In genomic region chr6:121210926-121211289, GRCm38 (mm10) we compare ENCODE assay signal across 8 mouse cellular contexts. TPM values are rescaled to one million over a fixed set of nuclear protein-coding genes. Genes with fewer than 3 reads are reported as not detected.
DNase-seq lines count a peak whose midpoint lies in the region; ATAC-seq and TF ChIP-seq lines count a peak whose summit lies in the region.

No protein-coding gene starts in this region.

- H3K36me3 ChIP-seq in kidney, embryonic 16.5 days (ENCODE audit: insufficient read depth, low read length) = no peaks in the 10 kb centered on the region
- H3K36me3 ChIP-seq in embryonic facial prominence, embryonic 13.5 days = no peaks in the 10 kb centered on the region
- no peaks in the 10 kb centered on the region for H3K36me3 ChIP-seq in hindbrain, postnatal 0 days (ENCODE audit: insufficient read depth, low read length)
- H3K36me3 ChIP-seq in myocyte (ENCODE audit: control insufficient read depth, insufficient read depth) = no peaks in the 10 kb centered on the region

- 2% methylated on average over 12 of the region's 12 CpGs for WGBS in kidney, embryonic 16.5 days
- WGBS in embryonic facial prominence, embryonic 13.5 days = 5% methylated on average over 12 of the region's 12 CpGs
- under 1% methylated on average over 12 of the region's 12 CpGs for whole genome bisulfite sequencing in hindbrain, postnatal 0 days

- TF ChIP-seq CTCF in hindbrain, postnatal 0 days (IDR thresholded peaks at IDR 0.05; ENCODE audit: low read depth) = no peak

- H3K79me2 ChIP-seq in myocyte (ENCODE audit: control insufficient read depth, insufficient read depth) = no peaks in the 10 kb centered on the region

- H3K4me1 ChIP-seq in kidney, embryonic 16.5 days (ENCODE audit: insufficient read depth, low read length) = peaks cover 16% of the 10 kb centered on the region
- H3K4me1 ChIP-seq in embryonic facial prominence, embryonic 13.5 days = peaks cover 19% of the 10 kb centered on the region
- peaks cover 4% of the 10 kb centered on the region; the same call in 1 of the 2 replicates for H3K4me1 ChIP-seq in hindbrain, postnatal 0 days (ENCODE audit: insufficient read depth, low read length)

- H3K9me3 ChIP-seq in kidney, embryonic 16.5 days (ENCODE audit: low read length) = no peaks in the 10 kb centered on the region
- H3K9me3 ChIP-seq in embryonic facial prominence, embryonic 13.5 days = peaks cover 4% of the 10 kb centered on the region; the same call in 1 of the 2 replicates
- no peaks in the 10 kb centered on the region for H3K9me3 ChIP-seq in hindbrain, postnatal 0 days (ENCODE audit: low read length)

- H3K4me2 ChIP-seq in kidney, embryonic 16.5 days (replicated peaks; ENCODE audit: low read depth, low read length) = peak overlapping the region; percentile 87
- H3K4me2 ChIP-seq in embryonic facial prominence, embryonic 13.5 days = peak overlapping the region; percentile 80
- peak overlapping the region; percentile 98 for H3K4me2 ChIP-seq in hindbrain, postnatal 0 days (ENCODE audit: low read depth, low read length)
- peak overlapping the region; percentile 56 for H3K4me2 ChIP-seq in myocyte (ENCODE audit: low read depth)

- H3K4me3 ChIP-seq in kidney, embryonic 16.5 days (ENCODE audit: low read length) = peak overlapping the region; percentile 54
- peak overlapping the region; percentile 43 for H3K4me3 ChIP-seq in embryonic facial prominence, embryonic 13.5 days
- peak overlapping the region; percentile 52 for H3K4me3 ChIP-seq in hindbrain, postnatal 0 days (ENCODE audit: low read length)
- no peak overlapping the region for H3K4me3 ChIP-seq in myocyte

- H3K9ac ChIP-seq in kidney, embryonic 16.5 days (replicated peaks; ENCODE audit: low read length) = peak overlapping the region; percentile 56
- peak overlapping the region; percentile 60 for H3K9ac ChIP-seq in embryonic facial prominence, embryonic 13.5 days
- H3K9ac ChIP-seq in hindbrain, postnatal 0 days (replicated peaks; ENCODE audit: low read length) = peak overlapping the region; percentile 40

- H3K27me3 ChIP-seq in kidney, embryonic 16.5 days (ENCODE audit: insufficient read depth, low read length) = peaks cover 30% of the 10 kb centered on the region
- H3K27me3 ChIP-seq in embryonic facial prominence, embryonic 13.5 days = peaks cover 37% of the 10 kb centered on the region
- 0 out of 2 replicates have a peak, but pooled peaks cover 8% of the 10 kb centered on the region for H3K27me3 ChIP-seq in hindbrain, postnatal 0 days (ENCODE audit: insufficient read depth, low read length)
- H3K27me3 ChIP-seq in myocyte (ENCODE audit: control insufficient read depth, insufficient read depth, insufficient read length) = peaks cover 16% of the 10 kb centered on the region

- ATAC-seq in kidney, embryonic 16.5 days (ENCODE audit: low FRiP score, low TSS enrichment) = peak; percentile 54; the same call in 1 of the 2 replicates
- no peak for ATAC-seq in embryonic facial prominence, embryonic 13.5 days (ENCODE audit: insufficient number of reproducible peaks, insufficient read depth, low FRiP score, low TSS enrichment, low read depth)
- ATAC-seq in hindbrain, postnatal 0 days = no peak

- H3ac ChIP-seq in myocyte (ENCODE audit: control insufficient read depth, insufficient read length) = no peak overlapping the region

- DNase-seq in kidney, postnatal 25 days = no peak
- DNase-seq in hindbrain, postnatal 0 days (ENCODE audit: low spot score) = peak; percentile 10
- no peak for DNase-seq in left cerebral cortex, adult 9 months (ENCODE audit: low spot score in 2 of 2)
- DNase-seq in gastrocnemius, postnatal 4 days (ENCODE audit: low spot score in 2 of 2) = no peak
- no peak for DNase-seq in cerebellum, postnatal 36 days

- TF ChIP-seq POLR2A in myocyte (IDR thresholded peaks at IDR 0.05; ENCODE audit: insufficient read length, low read depth) = no peak

- no peak overlapping the region for H3K27ac ChIP-seq in kidney, embryonic 16.5 days (ENCODE audit: low read length)
- H3K27ac ChIP-seq in embryonic facial prominence, embryonic 13.5 days = no peak overlapping the region
- H3K27ac ChIP-seq in hindbrain, postnatal 0 days = no peak overlapping the region

TF ChIP-seq in myocyte, 11 proteins besides CTCF, POLR2A, EP300 and RAD21:
- TF ChIP-seq POLR2AphosphoS2 (IDR thresholded peaks at IDR 0.05; ENCODE audit: insufficient read length, low read depth) = no peak
- no peak for TF ChIP-seq E2F4 (IDR thresholded peaks at IDR 0.05; ENCODE audit: insufficient read depth)
- TF ChIP-seq TCF3 (IDR thresholded peaks at IDR 0.05; ENCODE audit: insufficient read length, low read depth) = no peak
- TF ChIP-seq TCF12 (IDR thresholded peaks at IDR 0.05; ENCODE audit: insufficient read depth, poor library complexity, severe bottlenecking) = no peak
- TF ChIP-seq MYOD1 (IDR thresholded peaks at IDR 0.05; ENCODE audit: control insufficient read depth in 1 of 3, insufficient read length in 2 of 3, low read depth in 2 of 3) = no peak
- no peak for TF ChIP-seq SRF (IDR thresholded peaks at IDR 0.05; ENCODE audit: control insufficient read depth, insufficient read length, low read depth)

RNA-seq across cellular contexts. Expression of gene Tuba8, which starts 0.4 kb away (rescaled TPM):
- 0.27 and 0.75 TPM in 2 replicates for polyA plus RNA-seq in kidney, embryonic 16.5 days (2015; fragmentation: Nextera tagmentation; extraction: Ambion mirVana)
- 0.30 and 0.83 TPM in 2 replicates for polyA plus RNA-seq in embryonic facial prominence, embryonic 13.5 days (2015; fragmentation: Nextera tagmentation; extraction: Ambion mirVana)
- 1.3 and 3.6 TPM in 2 replicates for total RNA-seq in hindbrain, postnatal 0 days (2014; rRNA removed)
- polyA plus RNA-seq in hindbrain, postnatal 0 days (2015; fragmentation: Nextera tagmentation; extraction: Ambion mirVana) = 2.0 and 2.6 TPM in 2 replicates
- polyA plus RNA-seq in myocyte (2012; fragmentation: generic; extraction: Trizol) = not detected
- total RNA-seq in gastrocnemius, postnatal 4 days (2021) = 10 to 100 TPM; 26.4 to 36.8 TPM

RNA-seq across cellular contexts. Expression of gene Pex26, which starts 27.4 kb away (rescaled TPM):
- 12.8 and 13.6 TPM in 2 replicates for polyA plus RNA-seq in kidney, embryonic 16.5 days (2015; fragmentation: Nextera tagmentation; extraction: Ambion mirVana)
- polyA plus RNA-seq in embryonic facial prominence, embryonic 13.5 days (2015; fragmentation: Nextera tagmentation; extraction: Ambion mirVana) = 10.4 and 10.8 TPM in 2 replicates
- 23.3 and 26.5 TPM in 2 replicates for total RNA-seq in hindbrain, postnatal 0 days (2014; rRNA removed)
- polyA plus RNA-seq in hindbrain, postnatal 0 days (2015; fragmentation: Nextera tagmentation; extraction: Ambion mirVana) = 10.2 and 11.2 TPM in 2 replicates
- polyA plus RNA-seq in myocyte (2012; fragmentation: generic; extraction: Trizol) = 2.0 TPM
- 1 to 10 TPM; 5.8 to 6.1 TPM for total RNA-seq in gastrocnemius, postnatal 4 days (2021)

RNA-seq across cellular contexts. Expression of gene Usp18, which starts 34.8 kb away (rescaled TPM):
- 2.8 and 3.0 TPM in 2 replicates for polyA plus RNA-seq in kidney, embryonic 16.5 days (2015; fragmentation: Nextera tagmentation; extraction: Ambion mirVana)
- 1.6 and 1.8 TPM in 2 replicates for polyA plus RNA-seq in embryonic facial prominence, embryonic 13.5 days (2015; fragmentation: Nextera tagmentation; extraction: Ambion mirVana)
- total RNA-seq in hindbrain, postnatal 0 days (2014; rRNA removed) = 1.6 and 3.2 TPM in 2 replicates
- 2.7 and 3.5 TPM in 2 replicates for polyA plus RNA-seq in hindbrain, postnatal 0 days (2015; fragmentation: Nextera tagmentation; extraction: Ambion mirVana)
- 0.07 TPM for polyA plus RNA-seq in myocyte (2012; fragmentation: generic; extraction: Trizol)
- total RNA-seq in gastrocnemius, postnatal 4 days (2021) = 1 to 10 TPM; 1.0 to 1.2 TPM
